Mouse (Mus musculus): Measurements from ENCODE around the gene Nacad. TPM values are rescaled to one million over a fixed set of nuclear protein-coding genes. Genes with fewer than 3 reads are reported as not detected.

The Nacad gene
- total RNA-seq, 2 experiments from 2014 or later: 78.1 to 82.5 TPM

GRCm38 (mm10) chr11:6615250-6616205, 9.7 kb upstream of the Nacad start:
- intact Hi-C loops (cut with DNase I): no loop called here
- DNase-seq (ENCODE audit: extremely low spot score in 1 of 2, low spot score in 2 of 2): no peak

- intact Hi-C loops (cut with DNase I): no loop called here
- DNase-seq (ENCODE audit: extremely low spot score in 1 of 2, low spot score in 2 of 2): peak; percentile 27 to 42
Observed at GRCm38 (mm10) chr11:6605021-6605481, 802 bp downstream of the Nacad start.

GRCm38 (mm10) chr11:6604604-6604936, 1.3 kb downstream of the Nacad start:
- no peak for DNase-seq (ENCODE audit: extremely low spot score in 1 of 2, low spot score in 2 of 2)
- intact Hi-C loops (cut with DNase I): no loop called here

GRCm38 (mm10) chr11:6603887-6604603, 1.8 kb downstream of the Nacad start:
- intact Hi-C loops (cut with DNase I): no loop called here
- DNase-seq (ENCODE audit: extremely low spot score in 1 of 2, low spot score in 2 of 2): peak; percentile 68 to 83

- intact Hi-C loops (cut with DNase I): no loop called here
- no peak for DNase-seq (ENCODE audit: extremely low spot score in 1 of 2, low spot score in 2 of 2)
Observed at GRCm38 (mm10) chr11:6603224-6603623, 2.6 kb downstream of the Nacad start.

GRCm38 (mm10) chr11:6602662-6603061, 3.2 kb downstream of the Nacad start:
- DNase-seq (ENCODE audit: extremely low spot score in 1 of 2, low spot score in 2 of 2): no peak

GRCm38 (mm10) chr11:6601649-6602480, 4.0 kb downstream of the Nacad start:
- intact Hi-C loops (cut with DNase I): no loop called here
- DNase-seq (ENCODE audit: extremely low spot score in 1 of 2, low spot score in 2 of 2): peak in 1 of 2 experiments; percentile 31

More at GRCm38 (mm10) chr11:6602662-6603061, 3.2 kb downstream of the Nacad start:
- intact Hi-C loops (cut with DNase I): no loop called here

- no peak for DNase-seq (ENCODE audit: extremely low spot score in 1 of 2, low spot score in 2 of 2)
- intact Hi-C loops (cut with DNase I): no loop called here
Observed at GRCm38 (mm10) chr11:6600284-6600944, 5.4 kb downstream of the Nacad start.

GRCm38 (mm10) chr11:6599831-6600230, 6.0 kb downstream of the Nacad start:
- intact Hi-C loops (cut with DNase I): loop anchor here (5.0 kb wide), 1 partner anchor 53 kb away; the partner anchor contains the start of gene Ccm2
- no peak for DNase-seq (ENCODE audit: extremely low spot score in 1 of 2, low spot score in 2 of 2)

GRCm38 (mm10) chr11:6599011-6599681, 6.7 kb downstream of the Nacad start:
- intact Hi-C loops (cut with DNase I): loop anchor here (5.0 kb wide), 1 partner anchor 52 kb away; the partner anchor contains the start of gene Ccm2
- DNase-seq (ENCODE audit: extremely low spot score in 1 of 2, low spot score in 2 of 2): peak in 1 of 2 experiments; percentile 62

- DNase-seq (ENCODE audit: extremely low spot score in 1 of 2, low spot score in 2 of 2): peak in 1 of 2 experiments; percentile 37
- intact Hi-C loops (cut with DNase I): loop anchor here (5.0 kb wide), 1 partner anchor 51 kb away; the partner anchor contains the start of gene Ccm2
Observed at GRCm38 (mm10) chr11:6598191-6598889, 7.5 kb downstream of the Nacad start.

GRCm38 (mm10) chr11:6597523-6597922, 8.3 kb downstream of the Nacad start:
- DNase-seq (ENCODE audit: extremely low spot score in 1 of 2, low spot score in 2 of 2): peak in 1 of 2 experiments; percentile 57
- intact Hi-C loops (cut with DNase I): loop anchor here (5.0 kb wide), 1 partner anchor 50 kb away; the partner anchor contains the start of gene Ccm2

- DNase-seq (ENCODE audit: extremely low spot score in 1 of 2, low spot score in 2 of 2): no peak
- intact Hi-C loops (cut with DNase I): loop anchor here (5.0 kb wide), 1 partner anchor 49 kb away; the partner anchor contains the start of gene Ccm2
Observed at GRCm38 (mm10) chr11:6596616-6597015, 9.2 kb downstream of the Nacad start.

GRCm38 (mm10) chr11:6596205-6596604, 9.6 kb downstream of the Nacad start:
- DNase-seq (ENCODE audit: extremely low spot score in 1 of 2, low spot score in 2 of 2): no peak
- intact Hi-C loops (cut with DNase I): loop anchor here (5.0 kb wide), 1 partner anchor 49 kb away; the partner anchor contains the start of gene Ccm2

- intact Hi-C loops (cut with DNase I): loop anchor here (5.0 kb wide), 1 partner anchor 48 kb away; the partner anchor contains the start of gene Ccm2
- no peak for DNase-seq (ENCODE audit: extremely low spot score in 1 of 2, low spot score in 2 of 2)
Observed at GRCm38 (mm10) chr11:6595339-6595738, 10.5 kb downstream of the Nacad start.

GRCm38 (mm10) chr11:6594845-6595244, 11.0 kb downstream of the Nacad start:
- no peak for DNase-seq (ENCODE audit: extremely low spot score in 1 of 2, low spot score in 2 of 2)
- intact Hi-C loops (cut with DNase I): loop anchor here (5.0 kb wide), 1 partner anchor 48 kb away; the partner anchor contains the start of gene Ccm2

- intact Hi-C loops (cut with DNase I): no loop called here
- DNase-seq (ENCODE audit: extremely low spot score in 1 of 2, low spot score in 2 of 2): no peak
Observed at GRCm38 (mm10) chr11:6593406-6593805, 12.4 kb downstream of the Nacad start.
